Mouse (Mus musculus): ENCODE results near the gene Iqgap2. TPM values are rescaled to one million over a fixed set of nuclear protein-coding genes. Genes with fewer than 3 reads are reported as not detected.

The Iqgap2 gene
- total RNA-seq, 2 experiments from 2014 or later, result 2.2 to 4.3 TPM

DNA sequence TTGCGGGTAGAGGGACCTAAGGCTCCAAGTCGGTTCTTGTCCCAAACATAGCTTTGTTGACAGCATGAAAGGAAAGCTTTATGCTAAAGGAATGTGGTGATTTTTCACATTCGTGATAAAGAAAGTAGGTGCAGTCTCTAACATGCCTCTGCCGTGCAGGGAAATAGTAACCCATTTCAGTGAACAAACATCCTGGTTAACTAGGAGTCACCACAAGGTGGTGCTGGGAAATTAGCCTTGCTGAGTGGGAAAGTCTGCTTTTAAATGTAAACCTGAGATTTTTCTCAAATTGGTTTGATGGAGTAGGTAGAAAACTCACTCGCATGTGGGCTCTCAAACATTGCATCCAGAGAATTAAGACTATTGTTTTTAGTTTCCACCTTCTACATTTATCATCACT lies 152.1 kb downstream of the Iqgap2 start:
- intact Hi-C loops (cut with DNase I), result loop anchor here (5.0 kb wide), 1 partner anchor 153 kb away; the partner anchor contains the start of gene Iqgap2
- DNase-seq, result no peak

DNA sequence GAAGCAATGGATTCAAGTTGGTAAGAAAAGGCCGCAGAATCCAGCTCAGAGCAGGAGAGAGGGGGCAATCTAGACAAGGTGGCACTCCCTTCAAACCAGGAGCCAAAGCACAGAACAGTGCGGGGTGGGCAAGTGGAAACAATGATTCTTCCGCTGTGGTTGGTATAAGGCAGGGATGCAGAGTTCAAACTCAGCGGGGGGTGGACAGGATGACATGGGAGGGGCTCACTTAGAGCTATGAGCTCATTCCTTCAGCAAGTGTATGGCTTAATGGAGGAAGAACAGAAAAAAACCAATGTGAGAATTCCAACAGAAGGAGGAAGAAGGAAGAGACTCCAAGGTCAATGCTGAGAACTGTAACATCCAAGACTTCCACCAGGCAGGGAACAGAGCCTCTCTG lies 161.2 kb downstream of the Iqgap2 start:
- intact Hi-C loops (cut with DNase I), result no loop called here
- no peak for DNase-seq

DNA sequence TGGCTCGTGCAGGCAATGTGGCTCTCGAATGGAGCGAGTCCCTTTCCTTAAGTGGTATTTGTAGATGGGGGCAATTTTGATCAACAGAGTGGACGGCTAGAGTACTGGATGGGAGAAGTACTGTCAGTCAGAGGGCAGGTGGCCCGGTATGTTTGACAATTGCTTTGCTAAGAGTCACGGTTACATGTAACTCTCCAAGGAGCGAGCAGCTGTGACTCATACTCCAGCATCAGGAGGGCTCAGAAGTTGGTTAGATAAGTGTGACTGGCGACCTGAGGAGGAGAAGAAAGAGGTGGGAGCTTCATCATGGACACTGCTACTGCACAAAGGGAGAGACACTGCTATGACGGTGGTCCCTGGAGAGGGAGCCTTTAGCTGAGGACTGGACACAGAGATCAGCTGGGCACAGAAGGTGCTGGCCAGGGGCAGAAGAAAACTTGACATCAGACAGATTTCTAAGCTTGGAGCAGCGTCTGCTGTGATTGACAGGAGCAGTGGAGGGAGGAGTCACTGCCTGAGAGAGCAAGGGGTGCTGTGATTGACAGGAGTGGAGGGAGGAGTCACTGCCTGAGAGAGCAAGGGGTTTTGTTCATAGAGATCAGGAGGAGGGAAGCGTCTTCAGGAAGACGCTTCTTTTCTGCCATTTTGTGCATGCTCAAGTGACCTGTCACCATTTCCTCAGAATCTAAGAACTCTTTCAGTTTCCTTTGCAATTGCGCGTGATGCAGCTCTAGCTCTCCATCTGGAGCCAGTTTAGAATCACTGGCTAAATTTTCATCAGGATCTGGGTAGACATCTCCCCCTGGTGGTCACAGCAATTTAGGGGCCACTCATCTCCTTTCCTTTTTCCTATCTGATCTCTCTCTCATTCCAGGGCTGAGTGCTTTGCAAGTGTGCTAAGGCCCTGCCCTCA lies 172.1 kb downstream of the Iqgap2 start:
- intact Hi-C loops (cut with DNase I), result loop anchor here (1.0 to 2.0 kb wide), 2 partner anchors 53 to 156 kb away; no protein-coding TSS in a partner anchor
- peak; percentile 66 to 67 for DNase-seq

DNA sequence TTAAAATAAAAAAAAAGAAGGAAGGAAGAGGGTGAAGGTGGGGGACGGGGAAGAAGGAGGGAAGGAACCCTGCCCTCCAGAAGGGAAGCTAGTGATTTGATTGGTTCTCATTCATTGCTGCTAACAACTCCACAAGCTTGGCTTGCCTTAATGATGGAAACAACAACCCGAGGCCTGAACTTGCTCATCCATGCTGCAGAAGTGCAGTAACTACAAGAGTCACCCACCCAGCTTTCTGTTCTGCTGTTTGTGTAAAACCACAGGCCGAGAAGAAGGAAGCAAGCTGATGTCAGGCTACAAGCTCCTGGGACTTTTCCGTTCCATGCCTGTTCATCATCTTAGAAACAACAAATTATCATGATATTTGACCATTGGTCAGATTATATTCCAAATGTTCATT lies 176.4 kb downstream of the Iqgap2 start:
- intact Hi-C loops (cut with DNase I), result no loop called here

DNA sequence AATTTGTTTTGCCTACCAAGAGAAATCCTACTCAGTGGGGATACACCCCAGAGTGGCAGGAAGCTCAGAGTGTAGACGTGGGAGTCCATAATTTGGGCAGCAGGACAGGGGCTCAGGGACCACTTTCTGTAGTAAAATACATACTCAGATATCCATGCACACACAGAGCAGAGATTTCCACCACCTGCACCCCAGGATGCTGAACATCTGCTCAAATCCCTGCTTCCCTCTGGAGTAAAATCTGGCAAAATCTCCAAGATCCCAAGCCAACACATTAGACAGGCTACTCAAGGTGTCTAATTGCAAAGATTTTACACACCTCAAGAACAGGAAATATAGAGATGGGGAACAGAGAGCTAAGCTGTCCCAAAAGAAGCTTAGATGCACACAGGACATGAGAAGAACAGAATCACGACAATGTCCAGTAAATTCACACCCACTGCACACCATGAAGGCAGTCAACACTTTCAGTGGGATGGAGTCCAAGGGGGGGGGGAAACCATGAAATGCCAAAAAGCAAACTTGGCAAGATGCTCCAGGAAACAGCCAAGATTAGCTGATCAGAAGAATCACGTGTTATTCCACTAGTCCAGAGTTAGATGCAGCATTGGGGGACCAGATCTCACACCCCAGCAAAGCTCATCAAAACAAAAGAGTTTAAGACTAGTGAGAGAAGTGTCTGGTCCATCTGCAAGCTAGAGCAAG lies 177.3 kb downstream of the Iqgap2 start:
- intact Hi-C loops (cut with DNase I), result no loop called here
- DNase-seq, result no peak

More for the DNA sequence above, 176.4 kb downstream of the Iqgap2 start:
- DNase-seq, result no peak

DNA sequence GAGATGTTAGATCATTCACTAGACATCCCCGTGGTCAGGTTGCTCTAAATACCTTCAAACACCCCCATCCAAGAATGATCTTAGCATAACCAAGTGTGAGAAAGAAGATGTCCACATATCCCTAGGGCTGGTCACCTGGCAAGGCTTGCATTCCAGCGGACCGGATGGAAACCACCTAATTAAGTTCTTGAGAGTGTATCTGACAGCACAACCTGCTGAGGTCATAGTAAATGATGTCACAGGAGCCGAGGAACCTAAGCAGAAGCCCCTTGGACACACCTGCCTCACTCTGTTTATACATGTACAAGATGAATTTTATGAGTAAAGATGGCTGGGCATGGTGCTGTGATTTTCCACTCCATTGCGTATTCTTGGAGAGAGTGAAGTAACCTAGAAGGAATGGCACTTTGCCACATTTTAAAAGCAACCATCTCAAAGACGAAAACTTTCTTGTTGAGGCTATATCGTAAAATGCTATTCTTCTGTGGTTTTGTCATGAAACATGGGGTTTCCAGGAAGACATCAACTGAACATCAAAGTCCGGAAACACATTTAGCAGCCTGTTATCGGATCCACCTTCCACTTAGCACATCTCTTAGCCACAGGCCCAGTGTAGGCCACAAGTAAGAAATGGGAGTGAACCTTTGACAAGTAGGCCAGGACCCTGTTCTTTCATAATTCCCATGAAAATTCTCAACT lies 179.0 kb downstream of the Iqgap2 start:
- intact Hi-C loops (cut with DNase I), result no loop called here
- no peak for DNase-seq

DNA sequence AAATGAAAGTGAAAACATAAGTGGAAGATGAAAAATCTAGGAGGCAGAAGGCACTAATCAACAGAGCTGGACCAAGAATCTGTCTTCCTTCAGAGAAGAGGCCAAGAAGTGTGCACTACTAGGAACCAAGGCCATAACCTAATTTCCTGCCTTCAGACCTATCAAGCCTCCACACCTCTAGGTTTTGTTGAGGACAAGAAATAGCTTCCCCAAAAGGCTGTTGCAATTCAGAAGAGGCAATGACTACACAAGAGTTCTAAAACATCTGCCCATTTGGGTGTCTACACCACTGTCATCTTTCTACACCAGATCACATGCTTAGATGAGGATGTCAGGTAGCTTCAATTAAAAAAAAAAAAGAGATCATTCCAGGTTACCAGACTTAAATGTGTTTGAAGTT lies 179.7 kb downstream of the Iqgap2 start:
- intact Hi-C loops (cut with DNase I), result no loop called here
- no peak for DNase-seq

DNA sequence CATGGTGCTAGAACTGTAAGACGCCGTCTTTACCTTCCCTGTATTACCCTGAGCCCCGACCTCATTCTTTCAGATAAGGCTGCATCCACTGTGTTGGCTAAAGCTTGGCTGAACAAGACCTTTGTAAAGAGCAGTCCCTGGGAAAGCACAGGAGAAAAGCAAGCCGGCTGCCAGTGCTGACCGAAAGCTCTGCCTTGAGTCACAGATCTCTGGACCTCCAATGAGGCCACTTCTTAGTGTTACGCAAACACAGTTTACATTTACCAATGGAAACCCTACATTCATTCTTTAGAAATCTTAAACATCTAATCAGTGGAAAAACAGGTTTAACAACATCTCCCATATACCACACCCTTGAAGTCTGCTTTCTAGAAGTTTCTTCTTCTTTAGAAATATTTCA lies 186.1 kb downstream of the Iqgap2 start:
- intact Hi-C loops (cut with DNase I), result no loop called here
- no peak for DNase-seq

DNA sequence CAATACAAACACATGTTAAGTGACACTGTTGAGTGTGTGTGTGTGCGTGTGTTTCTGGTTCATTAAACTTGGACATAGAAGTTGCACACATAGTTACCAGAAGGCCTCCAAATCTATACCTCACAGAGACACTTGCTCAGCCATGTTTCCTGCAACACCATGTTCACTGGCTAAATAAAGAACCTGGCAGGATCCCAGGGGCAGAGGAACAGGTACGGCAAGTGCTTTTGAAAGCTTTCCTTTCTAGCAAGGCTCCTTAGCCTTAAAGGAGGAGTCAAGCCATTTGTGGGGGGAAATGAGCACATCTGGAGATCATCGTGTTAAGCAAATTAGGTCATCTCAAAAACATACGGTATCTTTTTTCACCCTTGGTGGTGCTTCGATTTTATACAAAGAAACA lies 188.3 kb downstream of the Iqgap2 start:
- DNase-seq, result no peak
- intact Hi-C loops (cut with DNase I), result no loop called here

DNA sequence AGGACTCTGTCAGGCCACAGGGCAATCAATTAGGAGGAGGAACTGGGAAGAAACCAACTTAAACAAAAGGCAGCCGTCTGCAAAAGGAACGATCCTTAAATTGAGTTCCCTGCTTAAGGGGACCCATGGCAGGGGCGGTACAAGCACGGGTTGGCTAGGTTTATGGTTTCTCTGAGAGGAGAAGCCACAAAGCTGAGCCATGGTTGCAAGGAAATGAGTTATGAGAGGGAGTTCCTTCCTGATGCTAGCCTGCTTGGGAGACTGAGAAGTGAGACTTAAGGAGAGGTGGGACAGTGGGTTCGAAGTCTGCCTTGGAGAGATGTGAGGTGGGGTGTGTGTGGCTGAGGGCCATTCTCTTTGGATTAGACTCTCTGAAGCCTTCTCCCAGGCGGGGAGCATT lies 193.8 kb downstream of the Iqgap2 start:
- intact Hi-C loops (cut with DNase I), result no loop called here
- DNase-seq, result no peak

DNA sequence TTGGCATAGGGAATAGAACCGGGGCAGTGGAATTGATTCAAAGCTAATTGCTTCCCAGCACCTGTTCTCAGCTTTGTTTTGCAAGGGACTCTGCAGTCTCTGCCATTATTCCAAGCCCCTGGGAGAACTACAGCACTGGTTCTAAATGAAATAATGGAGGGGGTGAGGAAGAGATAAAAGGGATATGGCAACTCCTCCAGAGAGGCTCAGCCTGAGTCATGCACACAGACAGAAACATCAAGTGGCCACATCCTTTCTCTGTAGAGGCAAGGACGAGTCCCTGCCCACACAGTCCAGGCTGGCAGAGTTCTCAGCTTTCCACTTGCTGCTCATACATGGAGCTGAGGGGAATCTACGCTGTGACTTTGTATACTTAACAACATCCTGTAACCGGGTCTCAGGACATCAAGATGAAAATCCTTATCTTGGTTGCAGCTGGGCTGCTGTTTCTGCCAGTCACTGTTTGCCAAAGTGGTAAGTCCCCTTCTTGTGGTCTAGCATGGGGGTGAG lies 195.0 kb downstream of the Iqgap2 start, which contains the start of gene F2rl2:
TSS of gene F2rl2 (plus strand) at position 200 of the 510 bp plus-strand sequence.
- intact Hi-C loops (cut with DNase I), result no loop called here
- DNase-seq, result no peak

DNA sequence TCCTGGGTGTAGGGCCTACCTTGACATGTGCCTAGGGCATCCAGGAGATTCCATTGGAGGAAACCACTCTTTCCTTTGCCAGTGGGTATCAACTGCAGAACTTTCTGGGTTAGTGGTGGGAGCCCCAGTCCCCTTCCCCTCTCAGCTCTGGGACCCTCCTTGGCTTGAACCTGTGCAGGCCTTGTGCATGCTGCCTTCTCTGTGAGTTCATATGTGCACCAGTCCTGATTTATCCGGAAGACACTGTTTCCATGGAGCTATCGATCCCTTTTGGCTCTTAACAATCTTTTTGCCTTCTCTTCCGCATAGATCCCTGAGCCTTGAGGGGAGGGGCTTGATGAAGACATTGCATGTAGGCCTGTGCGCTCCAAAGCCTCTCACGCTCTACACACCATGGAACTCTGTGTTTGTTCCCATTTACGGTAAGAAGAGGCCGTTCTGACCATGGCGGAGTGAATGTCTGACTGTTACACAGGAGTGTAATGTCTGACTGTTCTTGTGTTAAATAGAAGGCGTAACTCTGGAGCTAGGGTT lies 195.5 kb downstream of the Iqgap2 start:
- intact Hi-C loops (cut with DNase I), result no loop called here
- DNase-seq, result no peak

DNA sequence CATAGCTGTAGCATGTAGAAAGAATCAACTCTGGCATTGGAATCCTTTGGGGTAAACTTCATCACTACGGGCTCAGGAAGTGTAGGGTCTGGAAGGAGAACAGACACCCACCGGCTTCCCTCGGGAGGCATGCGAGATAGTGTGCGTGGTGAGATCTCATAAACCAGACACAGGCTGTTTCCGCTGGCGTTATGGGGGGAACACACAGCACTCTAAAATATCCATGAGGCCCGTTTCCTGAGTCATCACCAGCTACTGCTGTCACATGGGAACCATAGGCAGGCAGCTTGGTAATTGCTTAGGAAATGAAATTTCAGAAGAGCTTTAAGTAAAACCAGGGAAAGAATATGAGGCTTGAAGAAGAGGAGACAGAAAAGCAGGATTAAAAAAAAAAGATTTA lies 199.5 kb downstream of the Iqgap2 start:
- intact Hi-C loops (cut with DNase I), result no loop called here
- no peak for DNase-seq

DNA sequence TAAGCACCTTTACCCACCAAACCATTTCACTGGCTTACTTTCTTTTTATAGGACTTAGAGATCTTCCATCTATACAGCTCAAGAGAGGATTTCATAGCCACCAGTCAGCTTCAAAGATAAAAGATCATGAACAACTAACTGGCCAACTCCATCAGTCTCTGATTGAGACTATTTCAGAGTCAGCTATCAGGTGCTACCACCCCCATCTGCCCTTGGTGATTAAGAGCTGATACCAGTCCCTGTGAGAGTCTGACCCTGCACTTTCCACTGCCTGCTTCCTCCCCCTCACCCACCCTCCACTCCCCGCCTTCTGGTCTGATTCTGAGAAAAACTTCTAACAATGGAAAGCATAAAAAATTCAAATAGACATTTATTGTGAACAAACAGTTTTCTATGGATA lies 203.1 kb downstream of the Iqgap2 start:
- intact Hi-C loops (cut with DNase I), result no loop called here

DNA sequence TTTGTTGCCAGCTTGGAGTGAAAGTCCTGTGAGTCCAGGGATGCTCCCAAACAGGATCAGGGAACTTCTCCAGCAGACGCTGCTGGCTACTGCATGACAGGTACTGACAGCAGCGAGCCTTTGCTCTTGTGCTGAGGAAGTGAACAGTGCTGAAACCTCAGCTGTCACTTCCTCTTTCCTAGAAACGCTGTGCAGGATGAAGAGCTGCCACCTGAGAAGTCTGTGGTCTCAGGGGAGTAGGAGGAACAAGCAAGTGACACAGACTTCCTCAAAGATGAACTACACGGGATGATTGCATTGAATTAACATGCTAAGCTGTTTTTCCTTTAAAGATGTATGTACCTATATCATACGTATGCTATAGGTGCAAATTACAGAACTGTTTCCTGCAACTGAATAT lies 206.0 kb downstream of the Iqgap2 start:
- no peak for DNase-seq
- intact Hi-C loops (cut with DNase I), result no loop called here

More for the DNA sequence above, 203.1 kb downstream of the Iqgap2 start:
- no peak for DNase-seq

DNA sequence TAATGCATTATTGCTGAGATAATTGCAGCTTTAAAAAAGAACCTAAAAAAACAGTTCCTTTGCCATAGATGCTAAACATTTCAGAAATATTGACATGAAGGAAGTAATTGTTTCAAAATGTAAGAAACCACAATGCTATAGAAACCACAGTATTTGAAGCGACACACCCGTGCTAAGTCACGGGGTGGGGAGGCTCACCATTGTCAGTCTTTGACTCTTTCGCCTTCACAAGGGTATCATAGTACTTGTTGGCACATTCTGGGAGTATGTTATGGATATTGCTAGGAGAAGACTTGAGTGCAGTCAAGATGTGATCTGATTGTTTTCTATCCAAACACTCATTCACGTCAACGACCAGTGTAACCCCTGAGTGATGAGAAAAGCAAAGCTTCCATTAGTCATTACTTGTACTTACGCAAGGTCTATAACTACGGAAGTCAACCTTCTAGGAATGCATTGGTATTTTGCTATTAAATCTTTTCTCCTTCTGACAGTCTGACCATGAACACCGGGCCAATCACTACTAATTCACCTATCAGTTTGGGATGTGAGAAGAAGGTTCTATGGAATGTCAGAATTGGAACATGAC lies 207.0 kb downstream of the Iqgap2 start:
- intact Hi-C loops (cut with DNase I), result no loop called here
- DNase-seq, result no peak

DNA sequence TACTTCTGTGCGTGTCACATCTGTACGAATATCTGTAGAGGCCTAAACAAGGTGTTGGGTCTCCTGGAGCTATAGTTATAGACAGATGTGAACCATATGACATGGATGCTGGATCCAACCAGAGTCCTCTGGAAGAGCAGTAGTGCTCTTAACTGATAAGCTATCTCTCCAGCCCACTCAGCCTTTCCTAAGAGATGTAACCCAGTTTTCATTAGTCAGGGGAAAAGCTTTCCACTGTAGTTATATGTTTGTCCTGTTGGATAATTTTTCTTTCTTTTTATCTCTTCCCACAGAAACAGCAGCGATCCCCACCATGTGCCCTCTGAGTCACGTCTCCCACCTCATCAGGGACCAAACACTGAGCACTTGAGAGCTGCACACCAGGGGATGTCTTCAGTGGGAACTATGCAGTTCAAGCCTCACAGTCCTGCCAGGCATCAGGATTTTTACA lies 212.2 kb downstream of the Iqgap2 start:
- DNase-seq, result no peak
- intact Hi-C loops (cut with DNase I), result no loop called here

DNA sequence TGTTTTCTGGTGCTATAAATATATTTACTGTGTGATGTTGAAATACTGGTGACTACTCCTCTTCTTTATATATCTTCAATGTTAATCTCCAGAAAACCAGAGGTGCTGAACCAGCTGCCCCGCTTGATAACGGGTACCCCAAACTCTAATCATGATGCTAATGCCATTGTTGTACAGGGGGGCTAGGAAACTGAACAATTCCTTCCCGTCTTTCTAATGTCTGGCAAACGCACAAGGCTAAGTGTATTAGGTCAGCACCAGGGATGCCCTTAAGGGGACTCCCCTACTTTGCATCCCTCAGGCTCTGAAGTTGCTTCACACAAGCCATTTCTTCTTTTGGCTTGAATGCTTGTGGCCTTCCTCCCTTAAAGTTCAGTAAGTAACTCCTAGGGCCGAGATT lies 212.6 kb downstream of the Iqgap2 start:
- no peak for DNase-seq
- intact Hi-C loops (cut with DNase I), result no loop called here

DNA sequence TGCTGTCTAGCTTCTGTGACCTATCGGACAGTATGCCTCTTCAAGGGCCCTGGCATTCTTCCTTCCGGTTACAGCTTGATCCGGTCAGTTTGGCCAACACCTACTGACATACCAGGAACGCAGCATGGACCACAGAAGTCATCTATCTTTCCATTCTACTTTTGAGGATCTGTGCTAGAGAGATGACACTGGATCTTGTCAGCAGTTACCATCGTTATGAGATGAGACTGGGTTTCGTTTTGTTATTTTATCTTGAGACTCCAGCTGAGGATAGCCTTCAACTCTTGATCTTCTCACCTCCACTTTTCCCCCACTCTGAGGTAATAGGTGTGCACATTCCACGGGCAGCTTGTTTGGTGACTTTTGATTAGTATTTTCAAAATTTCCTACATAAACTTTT lies 219.3 kb downstream of the Iqgap2 start:
- intact Hi-C loops (cut with DNase I), result no loop called here
- no peak for DNase-seq
